Mouse (Mus musculus): ENCODE data around the gene Polr3f. TPM values are rescaled to one million over a fixed set of nuclear protein-coding genes. Genes with fewer than 3 reads are reported as not detected.

The Polr3f gene
- total RNA-seq, 2 experiments from 2014 or later: 10.8 to 11.3 TPM

GRCm38 (mm10) chr2:144588723-144589122 lies 61.2 kb downstream of the Polr3f start:
- DNase-seq: no peak

Other genes starting within 250 kb of the Polr3f start
- not detected for gene Ovol2, start 195.6 kb upstream of the Polr3f start, total RNA-seq (2021)
- 10 to 100 TPM; 27.4 to 27.5 TPM for gene Kat14, start 158.7 kb upstream of the Polr3f start, total RNA-seq (2021)
- gene Pet117, start 158.7 kb upstream of the Polr3f start, total RNA-seq (2021): 10 to 100 TPM in 1 of 2 experiments, 1 to 10 TPM in 1; 8.8 to 10.7 TPM
- gene Dzank1, start 304 bp upstream of the Polr3f start, total RNA-seq (2021): under 1 TPM; 0.59 to 0.60 TPM
- 10 to 100 TPM; 10.6 to 13.1 TPM for gene Rbbp9, start 23.2 kb downstream of the Polr3f start, total RNA-seq (2021)
- 10 to 100 TPM; 18.9 to 22.2 TPM for gene Sec23b, start 28.5 kb downstream of the Polr3f start, total RNA-seq (2021)
- 100 to 1,000 TPM; 103 to 108 TPM for gene Smim26, start 66.3 kb downstream of the Polr3f start, total RNA-seq (2021)
- 10 to 100 TPM; 18.4 to 19.9 TPM for gene Dtd1, start 72.2 kb downstream of the Polr3f start, total RNA-seq (2021)